Mouse (Mus musculus) CH12.LX (cell line): ENCODE measurements around the gene Scyl1.

Experiments used
- BHLHE40 ChIP-seq: IDR thresholded peaks from 2 replicates; pipeline ENCODE4 v1.6.1; 2011; ENCODE audit warnings: mild to moderate bottlenecking, low read depth, low read length, improper control_type of control experiment
- CTCF ChIP-seq, 2 experiments: IDR thresholded peaks in 1 of 2; conservative IDR thresholded peaks in 1 of 2; 2 replicates each; pipeline ENCODE4 v1.5.1; 2011 to 2012; ENCODE audit warnings: low read depth in 2 of 2, low read length in 2 of 2, improper control_type of control experiment in 1 of 2, inconsistent platforms in 1 of 2, mild to moderate bottlenecking in 1 of 2, moderate library complexity in 1 of 2
- EP300 ChIP-seq: IDR thresholded peaks from 2 replicates; pipeline ENCODE4 v1.6.1; 2011; ENCODE audit warnings: low read length, improper control_type of control experiment
- RAD21 ChIP-seq: IDR thresholded peaks from 2 replicates; pipeline ENCODE4 v1.6.1; 2011; ENCODE audit warnings: low read depth, mild to moderate bottlenecking, low read length, improper control_type of control experiment, moderate library complexity
- RCOR1 ChIP-seq: conservative IDR thresholded peaks from 2 replicates; pipeline ENCODE4 v1.6.1; 2012; ENCODE audit warnings: low read depth, mild to moderate bottlenecking, inconsistent platforms, low read length, improper control_type of control experiment
- SIN3A ChIP-seq: IDR thresholded peaks from 2 replicates; pipeline ENCODE4 v1.6.1; 2012; ENCODE audit warnings: low read length, improper control_type of control experiment, inconsistent platforms
- ZKSCAN1 ChIP-seq: IDR thresholded peaks from 2 replicates; pipeline ENCODE4 v1.6.1; 2012; ENCODE audit warnings: low read depth, inconsistent platforms, low read length, improper control_type of control experiment, borderline replicate concordance

DNA sequence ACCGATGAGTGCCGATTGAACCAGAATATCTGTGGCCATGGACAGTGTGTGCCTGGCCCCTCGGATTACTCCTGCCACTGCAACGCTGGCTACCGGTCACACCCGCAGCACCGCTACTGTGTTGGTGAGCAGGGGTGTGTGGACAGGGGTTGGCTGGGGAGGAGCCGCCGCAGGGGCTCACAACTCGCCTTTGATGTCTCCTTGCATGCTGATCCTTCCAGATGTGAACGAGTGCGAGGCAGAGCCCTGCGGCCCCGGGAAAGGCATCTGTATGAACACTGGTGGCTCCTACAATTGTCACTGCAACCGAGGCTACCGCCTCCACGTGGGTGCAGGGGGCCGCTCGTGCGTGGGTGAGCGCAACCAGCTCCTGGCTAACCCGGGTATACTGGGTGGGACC, 20.3 kb downstream of the Scyl1 start:
- TF ChIP-seq RCOR1 = no peak
- TF ChIP-seq ZKSCAN1 = no peak
- no peak for TF ChIP-seq SIN3A
- no peak for TF ChIP-seq BHLHE40
- TF ChIP-seq RAD21 = no peak
- TF ChIP-seq EP300 = no peak
- TF ChIP-seq CTCF (conservative IDR thresholded peaks at IDR 0.05 in 1 of 2, IDR thresholded peaks at IDR 0.05 in 1 of 2; ENCODE audit: low read depth in 2 of 2, low read length in 2 of 2) = no peak
